Mouse (Mus musculus) naive thymus-derived CD4-positive, alpha-beta T cell, adult 2 months (primary cell): ENCODE data around the gene Pank2.
"Not testable (repeated sequence)": the region's sequence is repeated elsewhere in the genome, so short reads cannot be mapped to it uniquely, and the experiment has no call there.

Experiments
- DNase-seq: peaks from one replicate; pipeline ENCODE4 v3.0.0-alpha.2; 2011; ENCODE audit warnings: low read depth

The Pank2 gene

GRCm38 (mm10) chr2:131262213-131262672 is at the start of gene Pank2:
Pank2 (plus strand) TSS chr2:131262495.
- peak; percentile 97 for DNase-seq

GRCm38 (mm10) chr2:131213773-131214172 is 48.5 kb upstream of the Pank2 start:
- no peak for DNase-seq

GRCm38 (mm10) chr2:131215941-131216858 is 46.1 kb upstream of the Pank2 start:
- DNase-seq, result no peak

- DNase-seq, result no peak
These were observed 42.3 kb upstream of the Pank2 start for GRCm38 (mm10) chr2:131220030-131220429.

GRCm38 (mm10) chr2:131221853-131222515 is 40.3 kb upstream of the Pank2 start:
- DNase-seq, result no peak

GRCm38 (mm10) chr2:131222562-131222961 is 39.7 kb upstream of the Pank2 start:
- DNase-seq, result no peak

- no peak for DNase-seq
These were observed 38.7 kb upstream of the Pank2 start for GRCm38 (mm10) chr2:131223569-131223968.

GRCm38 (mm10) chr2:131225178-131225577 is 37.1 kb upstream of the Pank2 start:
- DNase-seq, result no peak

- not testable (repeated sequence) for DNase-seq
These were observed 35.6 kb upstream of the Pank2 start for GRCm38 (mm10) chr2:131226669-131227068.

- no peak for DNase-seq
These were observed 35.1 kb upstream of the Pank2 start for GRCm38 (mm10) chr2:131227243-131227642.

- peak; percentile 49 for DNase-seq
These were observed 29.7 kb upstream of the Pank2 start for GRCm38 (mm10) chr2:131232558-131232957.

- peak; percentile 95 for DNase-seq
These were observed 28.8 kb upstream of the Pank2 start, which contains the start of gene Mavs for GRCm38 (mm10) chr2:131233307-131234126. Mavs (plus strand) TSS chr2:131234063.

GRCm38 (mm10) chr2:131234127-131234650 is 28.1 kb upstream of the Pank2 start:
- no peak for DNase-seq

- DNase-seq, result no peak
These were observed 27.2 kb upstream of the Pank2 start for GRCm38 (mm10) chr2:131234970-131235635.

- DNase-seq, result no peak
These were observed 20.1 kb upstream of the Pank2 start for GRCm38 (mm10) chr2:131242180-131242579.

GRCm38 (mm10) chr2:131242929-131243328 is 19.4 kb upstream of the Pank2 start:
- DNase-seq, result no peak

GRCm38 (mm10) chr2:131253681-131254328 is 8.5 kb upstream of the Pank2 start:
- peak; percentile 77 for DNase-seq

- DNase-seq, result no peak
These were observed 8.0 kb upstream of the Pank2 start for GRCm38 (mm10) chr2:131254329-131254713.

- no peak for DNase-seq
These were observed 6.6 kb upstream of the Pank2 start for GRCm38 (mm10) chr2:131255738-131256137.

- DNase-seq, result no peak
These were observed 3.6 kb upstream of the Pank2 start for GRCm38 (mm10) chr2:131258693-131259092.
